Mouse (Mus musculus) MEL (cell line): ENCODE measurements around the gene Adam19.

Source experiments
- CHD1 ChIP-seq: IDR thresholded peaks from 2 replicates; pipeline ENCODE4 v1.6.1; 2012; ENCODE audit warnings: low read depth, mild to moderate bottlenecking, inconsistent platforms, low read length, improper control_type of control experiment
- CHD2 ChIP-seq: IDR thresholded peaks from 2 replicates; pipeline ENCODE4 v1.6.1; 2011; ENCODE audit warnings: low read length, improper control_type of control experiment
- CTCF ChIP-seq, 3 experiments: IDR thresholded peaks in 2 of 3; conservative IDR thresholded peaks in 1 of 3; 2 replicates each; pipeline ENCODE4 v1.5.1; 2011 to 2012; ENCODE audit warnings: low read length in 3 of 3, low read depth in 2 of 3, mild to moderate bottlenecking in 2 of 3, improper control_type of control experiment in 1 of 3, inconsistent platforms in 1 of 3, mixed read lengths in 1 of 3, moderate library complexity in 1 of 3; ENCODE audit not compliant: control insufficient read depth in 1 of 3, insufficient read depth in 1 of 3, poor library complexity in 1 of 3, severe bottlenecking in 1 of 3
- ELF1 ChIP-seq: IDR thresholded peaks from 2 replicates; pipeline ENCODE4 v1.6.1; 2014; ENCODE audit warnings: low read depth, mild to moderate bottlenecking, inconsistent platforms, low read length, improper control_type of control experiment, moderate library complexity
- EP300 ChIP-seq, 2 experiments: IDR thresholded peaks; 2 replicates each; pipeline ENCODE4 v1.6.1; 2011; ENCODE audit warnings: improper control_type of control experiment in 2 of 2, low read length in 2 of 2, low read depth in 1 of 2, mild to moderate bottlenecking in 1 of 2
- GATA1 ChIP-seq: IDR thresholded peaks from 2 replicates; pipeline ENCODE4 v1.6.1; 2011; ENCODE audit warnings: low read depth, low read length, improper control_type of control experiment
- JUND ChIP-seq: IDR thresholded peaks from 2 replicates; pipeline ENCODE4 v1.6.1; 2011; ENCODE audit warnings: low read depth, mild to moderate bottlenecking, improper control_type of control experiment, low read length
- MYB ChIP-seq: IDR thresholded peaks from 2 replicates; pipeline ENCODE4 v1.6.1; 2011; ENCODE audit warnings: mild to moderate bottlenecking, low read depth, low read length, improper control_type of control experiment
- NELFE ChIP-seq: IDR thresholded peaks from 2 replicates; pipeline ENCODE4 v1.6.1; 2011; ENCODE audit warnings: low read depth, low read length, improper control_type of control experiment
- NRF1 ChIP-seq: IDR thresholded peaks from 2 replicates; pipeline ENCODE4 v1.6.1; 2014; ENCODE audit warnings: low read depth, mild to moderate bottlenecking, inconsistent platforms, low read length, improper control_type of control experiment, moderate library complexity; ENCODE audit not compliant: poor library complexity, insufficient read depth, severe bottlenecking
- POLR2A ChIP-seq, 2 experiments: IDR thresholded peaks; 2 replicates each; pipeline ENCODE4 v1.6.1; 2011 to 2012; ENCODE audit warnings: low read length in 2 of 2, mild to moderate bottlenecking in 2 of 2, control low read depth in 1 of 2, improper control_type of control experiment in 1 of 2, low read depth in 1 of 2, moderate library complexity in 1 of 2; ENCODE audit not compliant: control insufficient read depth in 1 of 2, insufficient read depth in 1 of 2, poor library complexity in 1 of 2
- TBP ChIP-seq: IDR thresholded peaks from 2 replicates; pipeline ENCODE4 v1.8.0; 2011; ENCODE audit warnings: low read depth, low read length, improper control_type of control experiment
- UBTF ChIP-seq: IDR thresholded peaks from 2 replicates; pipeline ENCODE4 v1.6.1; 2012; ENCODE audit warnings: low read depth, mild to moderate bottlenecking, inconsistent platforms, low read length, improper control_type of control experiment, moderate library complexity, borderline replicate concordance; ENCODE audit not compliant: insufficient read depth

GRCm38 (mm10) chr11:46065201-46066011, 9.6 kb downstream of the Adam19 start:
- TF ChIP-seq GATA1 (peak; percentile 96), CTCF (IDR thresholded peaks at IDR 0.05 in 2 of 3, conservative IDR thresholded peaks at IDR 0.05 in 1 of 3; ENCODE audit: control insufficient read depth in 1 of 3, insufficient read depth in 1 of 3, low read depth in 2 of 3, low read length in 3 of 3, poor library complexity in 1 of 3, severe bottlenecking in 1 of 3) (no peak), EP300 (IDR thresholded peaks at IDR 0.05; ENCODE audit: low read depth in 1 of 2, low read length in 2 of 2) (peak; percentile 91 to 94), ELF1 (no peak), UBTF (no peak), CHD2 (no peak), POLR2A (IDR thresholded peaks at IDR 0.05; ENCODE audit: control insufficient read depth in 1 of 2, insufficient read depth in 1 of 2, low read depth in 1 of 2, low read length in 2 of 2, poor library complexity in 1 of 2) (no peak), JUND (no peak; the same call in 1 of the 2 replicates), TBP (0 out of 2 replicates have a peak, but pooled peaks have one; percentile 35), NRF1 (no peak), MYB (no peak; the same call in 1 of the 2 replicates), CHD1 (no peak), NELFE (no peak)
